Mouse (Mus musculus) olfactory bulb, adult 2 months (tissue): ENCODE results near the gene Eng.

Source experiments
- CTCF ChIP-seq: fragments of 200-500 bp; IDR thresholded peaks from 2 replicates; pipeline ENCODE4 v1.5.1; 2012; ENCODE audit warnings: low read depth, mild to moderate bottlenecking, low read length, moderate library complexity; ENCODE audit not compliant: insufficient read depth
- POLR2A ChIP-seq: fragments of 200-500 bp; IDR thresholded peaks from 2 replicates; pipeline ENCODE4 v1.6.1; 2012; ENCODE audit warnings: mild to moderate bottlenecking, low read depth, low read length, moderate library complexity; ENCODE audit not compliant: insufficient read depth

DNA sequence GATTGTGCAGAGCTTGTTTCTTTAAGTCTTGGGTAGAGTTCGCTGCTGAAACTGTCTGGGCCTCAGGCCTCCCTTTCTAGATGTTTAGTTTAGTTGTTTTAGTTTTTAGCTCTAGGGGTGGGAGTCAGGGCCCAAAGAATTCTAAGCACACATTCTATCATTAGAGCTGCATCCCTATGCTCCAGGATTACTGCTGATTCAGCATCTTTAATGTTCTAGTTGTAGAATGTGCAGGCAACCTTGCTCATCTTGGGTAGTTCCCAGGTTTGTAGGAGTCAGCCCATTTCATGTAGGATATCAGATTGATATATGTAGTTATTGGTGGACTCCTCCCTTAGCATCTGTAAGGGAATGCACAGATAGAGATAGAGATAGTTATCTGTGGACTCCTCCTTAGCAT, 29.3 kb upstream of the Eng start:
- TF ChIP-seq POLR2A (no peak), CTCF (no peak)
